In genomic region chr11:72689551-72690510, GRCm38 (mm10) we compare ENCODE assay signal across 8 mouse cellular contexts. TPM values are rescaled to one million over a fixed set of nuclear protein-coding genes. Genes with fewer than 3 reads are reported as not detected.
DNase-seq lines count a peak whose midpoint lies in the region; ATAC-seq lines count a peak whose summit lies in the region.

Gene Ankfy1, plus strand, starts transcription at chr11:72690006.

- peaks cover 21% of the 10 kb centered on the region for H3K4me1 ChIP-seq in intestine, embryonic 14.5 days (replicated peaks; ENCODE audit: control insufficient read depth, insufficient read depth, low read length)

- H3K36me3 ChIP-seq in intestine, embryonic 14.5 days (ENCODE audit: control insufficient read depth, insufficient read depth, low read length): peaks cover 4% of the 10 kb centered on the region; the same call in 1 of the 2 replicates

- peak within 1 kb of the TSS; percentile 96 for H3K4me2 ChIP-seq in intestine, embryonic 14.5 days (ENCODE audit: low read length)

- H3K27ac ChIP-seq in intestine, embryonic 14.5 days (ENCODE audit: low read depth): peak within 1 kb of the TSS; percentile 86

- H3K9ac ChIP-seq in intestine, embryonic 14.5 days (ENCODE audit: low read length): peak within 1 kb of the TSS; percentile 75

- no peaks in the 10 kb centered on the region for H3K27me3 ChIP-seq in intestine, embryonic 14.5 days (replicated peaks; ENCODE audit: control insufficient read depth, insufficient read depth, low read length)

- H3K4me3 ChIP-seq in intestine, embryonic 14.5 days (ENCODE audit: low read depth, low read length): peak within 1 kb of the TSS; percentile 77

- intact Hi-C loops in left cerebral cortex, postnatal 14 days (cut with DNase I): no loop called here

- under 1% methylated on average over 56 of the region's 56 CpGs for WGBS in intestine, embryonic 14.5 days

- H3K9me3 ChIP-seq in intestine, embryonic 14.5 days (ENCODE audit: control insufficient read depth, low read length): no peaks in the 10 kb centered on the region

- peak; percentile 96 for DNase-seq in adrenal gland, adult 18-20 months (ENCODE audit: low spot score in 2 of 2)
- DNase-seq in embryo, embryonic 11 days: peak; percentile 96
- DNase-seq in gastrocnemius, postnatal 25 days: peak; percentile 93
- DNase-seq in intestine, embryonic 14.5 days (ENCODE audit: low spot score): peak; percentile 100
- peak; percentile 94 to 95 for DNase-seq in left cerebral cortex, postnatal 14 days (ENCODE audit: low spot score in 2 of 2)
- DNase-seq in mesoderm, embryonic 11.5 days (ENCODE audit: low read depth, low spot score): peak; percentile 97
- DNase-seq in right cerebral cortex, postnatal 36 days (ENCODE audit: low spot score in 2 of 2): peak; percentile 88 to 92
- peak; percentile 97 for DNase-seq in yolk sac, embryonic 10.5 days (ENCODE audit: low spot score)

- ATAC-seq in intestine, embryonic 14.5 days (replicated peaks; ENCODE audit: low FRiP score, low TSS enrichment, low read depth): peak; percentile 95

RNA-seq across cellular contexts. Expression of gene Ankfy1, which starts in this region (rescaled TPM):
- total RNA-seq in adrenal gland, adult 18-20 months (2021): 10 to 100 TPM; 33.5 to 40.1 TPM
- 1 to 10 TPM; 8.0 to 9.0 TPM for total RNA-seq in gastrocnemius, postnatal 25 days (2021)
- 32.8 and 34.4 TPM in 2 replicates for polyA plus RNA-seq in intestine, embryonic 14.5 days (2014; fragmentation: Nextera tagmentation; extraction: Ambion mirVana)
- 10 to 100 TPM; 30.5 to 33.9 TPM for total RNA-seq in left cerebral cortex, postnatal 14 days (2021)

Comparison
In these comparisons a context has a peak if more than half of its experiments do, and no peak if none do; other contexts are left out.
1. Peak in every context shown above with its lines: DNase-seq, ATAC-seq, H3K4me3 ChIP-seq and H3K27ac ChIP-seq.